Mouse (Mus musculus) lung, postnatal 0 days (tissue): ENCODE data around the gene Nhp2.

Experiments
- CTCF ChIP-seq: IDR thresholded peaks from 2 replicates; pipeline ENCODE4 v1.5.1; 2016; ENCODE audit warnings: antibody characterized with exemption, mild to moderate bottlenecking
- EP300 ChIP-seq: IDR thresholded peaks from 2 replicates; pipeline ENCODE4 v1.6.1; 2016; ENCODE audit warnings: antibody characterized with exemption, mild to moderate bottlenecking, control low read depth

DNA sequence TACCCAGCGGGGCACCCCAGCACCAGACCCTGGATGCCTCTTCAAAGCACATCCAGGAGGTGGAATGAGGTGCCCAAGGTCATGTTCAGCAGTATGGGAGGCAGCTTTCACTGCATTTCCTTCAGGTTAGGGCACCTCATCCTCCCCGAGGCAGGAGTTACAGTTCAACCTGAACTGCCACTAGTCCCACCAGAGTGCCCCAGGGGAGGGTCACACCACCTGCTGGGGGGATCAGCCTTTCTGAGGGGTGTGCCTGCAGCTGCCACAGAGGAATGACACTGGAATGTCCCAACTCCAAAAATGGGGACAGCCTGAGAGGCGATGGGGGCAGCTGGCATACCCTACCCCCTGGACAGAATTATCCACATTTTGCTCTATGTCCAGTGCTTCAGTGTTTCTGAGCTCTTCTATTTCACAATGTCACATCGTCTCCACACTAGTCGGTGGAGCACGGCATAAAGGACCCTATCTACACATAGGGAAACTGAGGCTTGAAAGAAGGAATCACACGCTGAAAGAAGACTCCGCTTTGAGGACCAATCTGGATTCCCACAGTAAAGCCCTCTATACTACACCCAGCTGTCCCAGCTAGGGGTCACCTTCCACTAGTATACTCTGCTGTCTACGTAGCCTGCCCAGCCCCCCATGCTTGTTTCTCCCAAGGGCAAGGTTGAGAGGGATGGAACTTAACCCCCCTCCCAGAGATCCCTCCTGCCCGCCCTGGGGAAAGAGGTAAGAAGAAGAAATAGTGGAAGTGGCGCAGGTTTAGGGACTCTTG lies 29.8 kb downstream of the Nhp2 start:
- TF ChIP-seq CTCF = no peak
- TF ChIP-seq EP300 = no peak
